Mouse (Mus musculus): ENCODE data around the gene Sepsecs. TPM values are rescaled to one million over a fixed set of nuclear protein-coding genes. Genes with fewer than 3 reads are reported as not detected.
A peak's percentile ranks its signal among the peaks of the same experiment; 100 is the strongest.
"Not testable (repeated sequence)": the region's sequence is repeated elsewhere in the genome, so short reads cannot be mapped to it uniquely, and the experiment has no call there.

Gene Sepsecs
- polyA plus RNA-seq (2012), result 0.03 and 0.07 TPM in 2 replicates

GRCm38 (mm10) chr5:52669426-52670191, at the start of gene Sepsecs:
Sepsecs (minus strand) TSS chr5:52669708.
- H3K27me3 ChIP-seq (ENCODE audit: control insufficient read depth), result peaks cover 10% of the 10 kb centered on the region
- peaks cover 23% of the 10 kb centered on the region for H3K36me3 ChIP-seq (ENCODE audit: control insufficient read depth)
- H3K4me1 ChIP-seq (ENCODE audit: control insufficient read depth), result peaks cover 19% of the 10 kb centered on the region
- no peaks in the 10 kb centered on the region for H3K9me3 ChIP-seq (ENCODE audit: control insufficient read depth, low read length)
- H3K4me3 ChIP-seq (replicated peaks), result peak within 1 kb of the TSS; percentile 69
- TF ChIP-seq GATA1 (IDR thresholded peaks at IDR 0.05; ENCODE audit: low read length) (no peak), TAL1 (IDR thresholded peaks at IDR 0.05; ENCODE audit: low read length) (no peak)

DNA sequence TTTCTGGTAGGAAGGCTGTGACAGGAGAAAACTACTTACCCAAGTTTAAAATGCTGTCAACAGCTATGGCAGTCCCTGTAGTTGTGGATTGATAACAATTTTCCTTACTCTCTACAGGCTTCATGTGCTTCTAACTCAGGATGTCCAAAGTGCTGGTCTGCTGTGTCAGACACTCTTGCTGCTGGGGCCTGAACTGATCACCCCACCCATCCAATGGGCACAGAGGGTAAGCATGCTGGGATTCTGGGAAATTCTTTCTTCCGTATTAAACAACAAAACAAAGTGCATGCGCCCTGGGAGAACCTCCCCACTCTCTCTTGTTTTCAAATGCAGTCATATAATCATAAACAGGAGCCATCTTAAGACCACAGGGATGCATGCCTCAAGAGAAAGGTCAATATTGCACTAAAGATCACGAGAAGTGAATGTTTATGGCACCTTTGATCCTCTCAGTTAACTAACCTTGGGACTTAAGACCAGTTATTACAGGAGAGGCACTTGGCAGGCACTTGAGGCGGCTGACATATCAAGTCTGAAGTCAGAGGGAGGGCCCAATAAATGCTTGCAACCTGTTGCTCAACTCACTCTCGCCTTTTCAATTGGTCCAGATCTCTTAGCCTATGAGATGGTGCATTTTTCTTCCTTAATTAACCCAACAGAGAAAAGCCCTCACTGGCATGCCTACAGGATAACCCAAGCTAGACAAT, 47.4 kb upstream of the Sepsecs start:
- no peaks in the 10 kb centered on the region for H3K36me3 ChIP-seq (ENCODE audit: control insufficient read depth)
- H3K27me3 ChIP-seq (ENCODE audit: control insufficient read depth), result no peaks in the 10 kb centered on the region; the same call in 1 of the 2 replicates
- no peak for TF ChIP-seq TAL1 (IDR thresholded peaks at IDR 0.05; ENCODE audit: low read length)
- TF ChIP-seq GATA1 (IDR thresholded peaks at IDR 0.05; ENCODE audit: low read length), result no peak
- no peaks in the 10 kb centered on the region for H3K9me3 ChIP-seq (ENCODE audit: control insufficient read depth, low read length)
- H3K4me3 ChIP-seq (replicated peaks), result no peak overlapping the region
- H3K4me1 ChIP-seq (ENCODE audit: control insufficient read depth), result peaks cover 26% of the 10 kb centered on the region

- TF ChIP-seq TAL1 (IDR thresholded peaks at IDR 0.05; ENCODE audit: low read length), result peak; percentile 86
- peak; percentile 86 for TF ChIP-seq GATA1 (IDR thresholded peaks at IDR 0.05; ENCODE audit: low read length)
- Histone ChIP-seq H3K4me1 (ENCODE audit: control insufficient read depth) (peaks cover 26% of the 10 kb centered on the region), H3K27me3 (ENCODE audit: control insufficient read depth) (no peaks in the 10 kb centered on the region; the same call in 1 of the 2 replicates), H3K4me3 (replicated peaks) (peak overlapping the region; percentile 56), H3K36me3 (ENCODE audit: control insufficient read depth) (no peaks in the 10 kb centered on the region), H3K9me3 (ENCODE audit: control insufficient read depth, low read length) (no peaks in the 10 kb centered on the region)
These were observed 43.2 kb upstream of the Sepsecs start for GRCm38 (mm10) chr5:52712704-52713103.

- no peaks in the 10 kb centered on the region for H3K36me3 ChIP-seq (ENCODE audit: control insufficient read depth)
- no peak overlapping the region for H3K4me3 ChIP-seq (replicated peaks)
- H3K9me3 ChIP-seq (ENCODE audit: control insufficient read depth, low read length), result no peaks in the 10 kb centered on the region
- no peaks in the 10 kb centered on the region for H3K27me3 ChIP-seq (ENCODE audit: control insufficient read depth)
- H3K4me1 ChIP-seq (ENCODE audit: control insufficient read depth), result peaks cover 5% of the 10 kb centered on the region; the same call in 1 of the 2 replicates
- TF ChIP-seq GATA1 (IDR thresholded peaks at IDR 0.05; ENCODE audit: low read length) (no peak), TAL1 (IDR thresholded peaks at IDR 0.05; ENCODE audit: low read length) (no peak)
These were observed 35.1 kb upstream of the Sepsecs start for GRCm38 (mm10) chr5:52704562-52704961.

DNA sequence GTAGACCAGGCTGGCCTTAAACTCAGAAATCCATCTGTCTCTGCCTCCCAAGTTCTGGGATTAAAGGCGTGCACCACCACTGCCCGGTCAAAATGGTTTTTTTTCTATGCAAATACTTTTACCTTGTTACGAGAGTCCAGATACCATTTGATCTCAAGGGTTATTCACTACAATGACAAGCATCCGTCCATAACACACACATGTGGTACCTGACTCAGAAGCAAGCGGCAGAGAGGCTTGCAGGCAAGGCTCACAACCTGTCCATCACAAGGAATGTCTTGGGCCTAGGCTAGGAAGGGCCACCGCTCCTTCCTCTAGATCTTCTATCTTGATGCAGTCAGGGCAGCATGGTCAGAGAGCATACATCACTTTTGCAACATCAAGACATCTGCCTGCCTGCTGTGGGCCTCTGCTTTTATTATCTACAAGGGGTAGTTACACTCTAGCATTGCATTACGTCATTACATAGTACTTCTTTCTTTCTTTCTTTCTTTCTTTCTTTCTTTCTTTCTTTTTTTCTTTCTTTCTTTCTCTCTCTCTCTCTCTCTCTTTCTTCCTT, 28.5 kb upstream of the Sepsecs start:
- H3K4me3 ChIP-seq (replicated peaks); H3K27me3 ChIP-seq (ENCODE audit: control insufficient read depth); H3K9me3 ChIP-seq (ENCODE audit: control insufficient read depth, low read length); H3K4me1 ChIP-seq (ENCODE audit: control insufficient read depth); H3K36me3 ChIP-seq (ENCODE audit: control insufficient read depth): not testable (repeated sequence)

GRCm38 (mm10) chr5:52697291-52697690, 27.8 kb upstream of the Sepsecs start:
- TF ChIP-seq GATA1 (IDR thresholded peaks at IDR 0.05; ENCODE audit: low read length) (no peak), TAL1 (IDR thresholded peaks at IDR 0.05; ENCODE audit: low read length) (no peak)
- H3K27me3 ChIP-seq (ENCODE audit: control insufficient read depth), result no peaks in the 10 kb centered on the region
- no peaks in the 10 kb centered on the region for H3K36me3 ChIP-seq (ENCODE audit: control insufficient read depth)
- no peak overlapping the region for H3K4me3 ChIP-seq (replicated peaks)
- H3K9me3 ChIP-seq (ENCODE audit: control insufficient read depth, low read length), result no peaks in the 10 kb centered on the region
- H3K4me1 ChIP-seq (ENCODE audit: control insufficient read depth), result no peaks in the 10 kb centered on the region

- H3K9me3 ChIP-seq (ENCODE audit: control insufficient read depth, low read length), result no peaks in the 10 kb centered on the region; the same call in 1 of the 2 replicates
- no peaks in the 10 kb centered on the region for H3K36me3 ChIP-seq (ENCODE audit: control insufficient read depth)
- H3K4me3 ChIP-seq (replicated peaks), result no peak overlapping the region
- TF ChIP-seq GATA1 (IDR thresholded peaks at IDR 0.05; ENCODE audit: low read length) (no peak), TAL1 (IDR thresholded peaks at IDR 0.05; ENCODE audit: low read length) (no peak)
- H3K27me3 ChIP-seq (ENCODE audit: control insufficient read depth), result peaks cover 2% of the 10 kb centered on the region; the same call in 1 of the 2 replicates
- no peaks in the 10 kb centered on the region for H3K4me1 ChIP-seq (ENCODE audit: control insufficient read depth)
These were observed 18.4 kb upstream of the Sepsecs start for GRCm38 (mm10) chr5:52687741-52688455.

GRCm38 (mm10) chr5:52681111-52681510, 11.6 kb upstream of the Sepsecs start:
- no peaks in the 10 kb centered on the region for H3K36me3 ChIP-seq (ENCODE audit: control insufficient read depth)
- H3K4me1 ChIP-seq (ENCODE audit: control insufficient read depth), result no peaks in the 10 kb centered on the region
- peaks cover 5% of the 10 kb centered on the region for H3K27me3 ChIP-seq (ENCODE audit: control insufficient read depth)
- no peak overlapping the region for H3K4me3 ChIP-seq (replicated peaks)
- no peaks in the 10 kb centered on the region for H3K9me3 ChIP-seq (ENCODE audit: control insufficient read depth, low read length)
- TF ChIP-seq TAL1 (IDR thresholded peaks at IDR 0.05; ENCODE audit: low read length), result no peak
- no peak for TF ChIP-seq GATA1 (IDR thresholded peaks at IDR 0.05; ENCODE audit: low read length)

DNA sequence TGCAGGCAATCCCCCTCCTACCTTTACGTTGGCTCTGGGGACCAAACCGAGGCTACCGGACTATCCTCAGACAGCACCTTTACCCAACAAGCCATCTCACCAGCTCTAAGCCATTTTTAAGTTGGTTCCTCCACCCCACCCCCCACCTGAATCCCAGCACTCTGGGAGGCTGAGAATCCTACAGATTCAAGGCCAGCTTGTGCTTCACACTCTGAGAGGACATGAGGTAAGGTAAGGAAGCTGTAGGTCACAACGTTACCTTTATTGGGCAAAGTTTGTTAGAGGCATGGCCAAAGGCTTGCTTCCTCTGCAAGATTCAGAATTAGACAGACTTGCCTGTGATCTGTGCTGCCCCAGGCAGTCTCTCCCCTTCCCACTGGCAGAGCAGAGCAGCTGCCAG, 10.7 kb upstream of the Sepsecs start:
- Histone ChIP-seq H3K4me3 (replicated peaks) (no peak overlapping the region), H3K9me3 (ENCODE audit: control insufficient read depth, low read length) (no peaks in the 10 kb centered on the region), H3K4me1 (ENCODE audit: control insufficient read depth) (no peaks in the 10 kb centered on the region), H3K27me3 (ENCODE audit: control insufficient read depth) (peaks cover 5% of the 10 kb centered on the region), H3K36me3 (ENCODE audit: control insufficient read depth) (no peaks in the 10 kb centered on the region)
- TF ChIP-seq TAL1 (IDR thresholded peaks at IDR 0.05; ENCODE audit: low read length) (no peak), GATA1 (IDR thresholded peaks at IDR 0.05; ENCODE audit: low read length) (no peak)

All from erythroblast, embryonic 14.5 days (primary cell).